Mouse (Mus musculus): ENCODE results near the gene Arl4d.

GRCm38 (mm10) chr11:101627857-101628559 is 37.3 kb upstream of the Arl4d start:
- TF ChIP-seq CTCF (IDR thresholded peaks at IDR 0.05; ENCODE audit: control insufficient read depth, insufficient read depth, low read length) (no peak), POLR2A (IDR thresholded peaks at IDR 0.05; ENCODE audit: borderline replicate concordance, control insufficient read depth, low read depth, low read length) (peak; percentile 33; the same call in 1 of the 2 replicates)

All from bone marrow, adult 2 months (tissue).